Mouse (Mus musculus) hindbrain, embryonic 10.5 days (tissue): ENCODE measurements around the gene Mtfr1l. TPM values are rescaled to one million over a fixed set of nuclear protein-coding genes. Genes with fewer than 3 reads are reported as not detected.

Experiments used
- DNase-seq: peaks from one replicate; pipeline ENCODE4 v3.0.0-alpha.2; 2017; ENCODE audit warnings: low spot score
- H3K27ac ChIP-seq: fragments of 300-500 bp; sonication (generic); 2 replicates; pipeline ENCODE4 v1.5.1; 2016; ENCODE audit warnings: mild to moderate bottlenecking, moderate library complexity
- H3K27me3 ChIP-seq: fragments of 300-500 bp; sonication (generic); 2 replicates; pipeline ENCODE4 v1.6.1; 2016; ENCODE audit warnings: mild to moderate bottlenecking; ENCODE audit not compliant: poor library complexity, insufficient read depth, severe bottlenecking
- H3K36me3 ChIP-seq: fragments of 300-500 bp; sonication (generic); 2 replicates; pipeline ENCODE4 v1.6.1; 2016; ENCODE audit warnings: mild to moderate bottlenecking, moderate library complexity
- H3K4me1 ChIP-seq: fragments of 300-500 bp; sonication (generic); replicated peaks from 2 replicates; pipeline ENCODE4 v1.6.1; 2016; ENCODE audit warnings: mild to moderate bottlenecking
- H3K4me3 ChIP-seq: fragments of 300-500 bp; sonication (generic); 2 replicates; pipeline ENCODE4 v1.5.1; 2016; ENCODE audit warnings: mild to moderate bottlenecking, moderate library complexity
- H3K9me3 ChIP-seq: fragments of 300-500 bp; sonication (generic); 2 replicates; pipeline ENCODE4 v1.6.1; 2016; ENCODE audit warnings: mild to moderate bottlenecking, moderate library complexity
- WGBS: fragments of 180-500 bp; shearing (Covaris S2); methylation state at CpG from one replicate; pipeline ENCODE4 v1.1.7; 2016; 5-methylcytosine and 5-hydroxymethylcytosine counted together
- polyA plus RNA-seq: library from polyadenylated mRNA; unstranded; fragments of >200 nt; fragmentation: Nextera tagmentation; extraction: Ambion mirVana; gene quantifications from 2 replicates; pipeline ENCODE4 v1.2.1, GENCODE M21; 2016

Mtfr1l gene
- polyA plus RNA-seq, result 115 and 125 TPM in 2 replicates

DNA sequence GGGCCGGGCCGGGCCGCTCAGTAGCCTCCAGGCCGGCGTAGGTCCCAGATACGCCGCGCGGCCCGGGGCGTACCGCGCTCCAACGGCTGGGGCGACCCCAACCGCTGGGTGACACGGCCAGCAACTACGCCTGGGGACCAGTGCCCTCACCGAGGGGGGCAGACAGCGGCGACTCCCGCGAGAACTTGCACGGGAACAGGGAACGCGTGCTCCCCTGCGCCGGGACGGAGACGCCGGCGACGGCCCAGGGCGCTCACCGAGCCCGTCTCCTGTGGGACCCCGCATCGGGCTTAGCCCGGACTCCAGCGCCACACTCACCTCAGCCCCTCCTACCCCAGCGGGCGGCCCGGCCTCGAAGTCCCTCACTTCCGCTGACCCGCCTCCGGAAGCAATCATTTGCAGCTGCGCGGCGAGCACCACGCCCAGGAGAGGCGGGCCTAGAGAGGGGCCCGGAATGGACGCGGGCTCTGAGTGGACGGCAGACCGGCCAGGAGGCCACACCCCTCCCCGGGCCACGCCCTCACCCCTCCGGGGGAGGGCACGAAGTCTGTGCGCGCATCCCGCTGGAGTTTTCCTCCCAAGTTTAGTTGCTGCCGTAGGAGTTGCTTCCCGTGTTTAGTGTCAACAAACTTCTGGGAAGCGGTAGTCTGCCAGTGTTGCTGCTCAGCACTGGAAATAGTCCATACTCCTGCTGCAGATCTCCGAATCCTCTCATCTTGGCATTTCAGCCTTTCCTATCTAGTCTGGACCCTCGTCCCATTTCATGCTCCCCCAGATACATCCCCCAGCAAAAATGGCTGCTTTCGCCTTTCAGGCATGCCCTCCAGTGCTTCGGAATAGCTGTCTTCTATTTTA is at the start of gene Mtfr1l:
TSS of gene Mtfr1l (minus strand) at position 456 of the 855 bp plus-strand sequence.
- Histone ChIP-seq H3K27ac (peak within 1 kb of the TSS; percentile 90), H3K4me1 (peaks cover 29% of the 10 kb centered on the region), H3K36me3 (peaks cover 40% of the 10 kb centered on the region), H3K27me3 (no peaks in the 10 kb centered on the region), H3K4me3 (peak within 1 kb of the TSS; percentile 90), H3K9me3 (no peaks in the 10 kb centered on the region)
- under 1% methylated on average over 71 of the region's 71 CpGs for WGBS
- peak; percentile 99 for DNase-seq

DNA sequence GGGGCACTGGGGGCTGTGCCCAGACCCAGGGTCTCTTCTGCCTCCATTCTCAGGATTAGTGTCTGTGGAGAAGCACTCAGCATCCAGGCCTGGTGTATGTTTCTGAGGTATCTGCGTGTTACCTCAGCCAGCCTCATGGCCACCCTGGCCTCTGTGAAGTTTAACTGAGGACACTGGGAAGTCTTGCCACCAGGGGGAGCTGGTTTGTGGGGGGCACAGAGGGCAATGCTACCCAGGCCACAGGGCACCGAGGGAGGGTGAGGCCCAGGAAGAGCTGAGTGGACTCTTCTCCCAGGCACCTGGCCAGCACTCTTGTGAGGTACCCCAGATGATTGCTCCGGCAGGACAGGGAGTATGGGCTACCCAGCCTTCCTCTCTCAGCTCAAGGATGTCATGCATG is 48.3 kb upstream of the Mtfr1l start:
- Histone ChIP-seq H3K27me3 (0 out of 2 replicates have a peak, but pooled peaks cover 4% of the 10 kb centered on the region), H3K27ac (no peak overlapping the region), H3K4me1 (peaks cover 41% of the 10 kb centered on the region), H3K4me3 (no peak overlapping the region), H3K9me3 (no peaks in the 10 kb centered on the region), H3K36me3 (no peaks in the 10 kb centered on the region)
- 72% methylated on average over 3 of the region's 3 CpGs for WGBS
- no peak for DNase-seq

DNA sequence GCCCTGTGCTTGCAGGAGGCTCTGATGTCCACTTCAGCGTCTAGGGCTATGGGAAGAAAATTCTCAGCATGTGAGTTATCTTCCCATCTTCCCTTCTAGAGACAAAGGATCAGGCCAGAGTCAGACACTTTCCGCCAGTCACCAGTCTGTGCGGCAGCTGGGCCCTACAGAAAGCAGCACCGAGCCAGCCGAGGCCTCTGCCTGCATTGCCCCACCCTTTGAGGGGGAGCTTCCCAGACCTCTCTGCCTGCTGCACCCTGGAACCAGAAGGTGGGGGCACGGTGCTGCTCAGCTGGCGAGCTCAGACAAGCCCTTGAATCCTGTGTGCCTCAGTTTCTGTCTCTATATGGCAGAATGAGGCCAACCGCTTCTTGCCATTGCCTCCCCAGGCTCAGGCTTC is 46.2 kb upstream of the Mtfr1l start:
- Histone ChIP-seq H3K27me3 (0 out of 2 replicates have a peak, but pooled peaks cover 4% of the 10 kb centered on the region), H3K27ac (peak overlapping the region; percentile 57; the same call in 1 of the 2 replicates), H3K36me3 (no peaks in the 10 kb centered on the region), H3K4me3 (no peak overlapping the region), H3K4me1 (peaks cover 38% of the 10 kb centered on the region), H3K9me3 (no peaks in the 10 kb centered on the region)
- no peak for DNase-seq
- WGBS, result 60% methylated on average over 8 of the region's 8 CpGs

DNA sequence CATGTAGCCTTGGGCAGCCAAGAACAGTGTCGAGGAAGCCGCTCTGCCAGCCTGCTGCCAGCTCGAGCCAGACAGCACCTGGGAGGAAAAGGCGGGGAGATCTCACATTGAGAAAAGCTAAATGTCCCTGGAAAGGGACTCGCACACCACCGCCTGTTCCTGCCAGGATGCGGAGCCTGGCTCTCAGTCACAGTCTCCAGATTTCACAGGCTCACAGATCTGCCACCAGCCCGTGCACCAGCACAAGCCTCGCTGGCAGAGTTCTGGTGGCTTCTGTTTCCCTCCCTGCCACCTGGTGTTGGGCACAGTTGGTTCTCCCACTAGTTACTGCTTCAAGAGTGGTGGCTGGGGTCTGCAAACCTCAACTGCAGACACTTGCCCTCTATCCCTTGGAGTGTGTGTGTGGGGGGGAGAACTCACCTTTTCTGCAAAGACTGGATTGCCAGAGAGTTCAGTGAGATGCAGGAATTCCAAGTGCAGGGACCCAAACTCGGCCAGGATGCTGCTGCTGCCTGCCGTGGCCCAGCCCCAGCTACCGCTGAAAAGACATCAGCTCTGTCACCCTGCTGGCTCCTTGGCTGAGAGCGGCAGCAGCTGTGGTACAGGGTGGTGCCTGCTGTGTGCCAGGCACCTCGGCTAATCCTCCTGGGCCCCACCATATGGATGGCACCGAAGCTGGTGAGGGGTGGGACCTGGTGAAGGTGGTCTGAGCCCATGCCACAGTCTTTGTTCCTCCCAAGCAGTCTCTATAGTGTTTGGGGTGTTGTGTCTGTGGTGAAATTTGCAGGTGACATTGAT is 45.4 kb upstream of the Mtfr1l start:
- Histone ChIP-seq H3K27me3 (0 out of 2 replicates have a peak, but pooled peaks cover 4% of the 10 kb centered on the region), H3K9me3 (no peaks in the 10 kb centered on the region), H3K36me3 (no peaks in the 10 kb centered on the region), H3K27ac (0 out of 2 replicates have a peak overlapping the region, but pooled peaks have one; percentile 41), H3K4me1 (peaks cover 44% of the 10 kb centered on the region), H3K4me3 (no peak overlapping the region)
- DNase-seq, result no peak
- 77% methylated on average over 15 of the region's 15 CpGs for WGBS

DNA sequence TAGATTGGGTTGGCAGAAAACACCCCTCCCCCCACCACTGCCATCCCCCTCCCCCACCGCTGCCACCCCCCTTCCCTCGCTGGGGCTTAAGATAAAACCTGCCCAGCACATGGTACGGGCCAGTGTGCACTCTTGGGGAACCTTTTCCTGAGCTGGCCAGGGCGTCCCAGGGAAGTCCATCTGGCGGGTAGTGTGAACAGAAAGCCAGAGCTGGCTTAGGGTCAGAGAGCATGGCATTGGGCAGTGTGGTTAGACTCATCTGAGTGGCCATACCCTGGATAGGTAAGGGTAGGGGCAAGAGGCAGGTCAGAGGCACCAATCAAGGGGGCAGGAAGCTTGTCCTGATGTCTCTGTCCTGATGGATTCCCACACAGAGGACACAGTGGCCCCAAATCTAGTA is 44.4 kb upstream of the Mtfr1l start:
- Histone ChIP-seq H3K9me3 (no peaks in the 10 kb centered on the region), H3K27ac (peak overlapping the region; percentile 45; the same call in 1 of the 2 replicates), H3K4me3 (no peak overlapping the region), H3K4me1 (peaks cover 49% of the 10 kb centered on the region), H3K27me3 (0 out of 2 replicates have a peak, but pooled peaks cover 4% of the 10 kb centered on the region), H3K36me3 (no peaks in the 10 kb centered on the region)
- WGBS, result 32% methylated on average over 5 of the region's 5 CpGs
- DNase-seq, result no peak

DNA sequence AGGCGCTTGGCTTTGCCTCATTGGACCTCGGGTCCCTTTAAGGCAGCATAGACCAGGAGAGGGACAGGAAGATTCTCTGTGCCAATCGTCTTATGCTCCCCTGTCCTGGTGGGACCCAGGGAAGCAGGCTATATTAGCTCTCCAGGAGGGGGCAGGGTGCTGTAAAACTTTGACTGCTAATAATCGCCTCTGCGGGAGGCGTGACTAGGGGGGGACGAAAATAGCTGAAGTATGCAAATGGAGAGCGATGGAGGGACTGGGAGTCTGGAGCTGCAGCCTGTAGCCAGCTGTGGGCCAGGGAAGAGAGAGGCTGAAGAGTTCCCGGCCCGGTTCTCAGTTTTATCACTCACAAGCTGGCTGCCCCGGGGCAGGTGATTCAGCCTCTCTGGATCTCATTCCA is 44.0 kb upstream of the Mtfr1l start:
- Histone ChIP-seq H3K9me3 (no peaks in the 10 kb centered on the region), H3K4me3 (no peak overlapping the region), H3K27me3 (0 out of 2 replicates have a peak, but pooled peaks cover 4% of the 10 kb centered on the region), H3K36me3 (no peaks in the 10 kb centered on the region), H3K27ac (peak overlapping the region; percentile 45; the same call in 1 of the 2 replicates), H3K4me1 (peaks cover 49% of the 10 kb centered on the region)
- DNase-seq, result no peak
- 20% methylated on average over 11 of the region's 11 CpGs for WGBS

DNA sequence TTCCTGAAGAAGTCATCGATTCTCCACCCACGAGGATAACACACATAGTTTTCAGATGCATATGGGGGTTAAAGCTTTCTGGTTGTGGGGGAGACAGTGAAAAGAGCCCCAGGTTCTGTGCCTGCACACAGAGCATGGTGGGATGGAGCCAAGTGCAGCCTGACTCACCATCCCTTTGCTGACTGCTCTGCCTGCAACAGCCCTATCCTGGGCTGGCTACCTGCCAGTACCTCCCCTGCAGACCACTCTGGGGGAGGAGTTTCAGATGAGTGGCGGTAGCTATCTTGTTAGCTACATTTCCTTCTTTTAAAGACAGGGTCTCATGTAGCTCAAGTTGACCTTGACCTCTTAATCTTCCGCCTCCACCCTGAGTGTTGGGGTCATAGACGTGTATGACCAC is 43.2 kb upstream of the Mtfr1l start:
- 73% methylated on average over 5 of the region's 5 CpGs for WGBS
- H3K4me1 ChIP-seq, result peaks cover 49% of the 10 kb centered on the region
- H3K36me3 ChIP-seq, result no peaks in the 10 kb centered on the region
- DNase-seq, result no peak
- H3K27me3 ChIP-seq, result 0 out of 2 replicates have a peak, but pooled peaks cover 4% of the 10 kb centered on the region
- no peak overlapping the region for H3K27ac ChIP-seq
- H3K9me3 ChIP-seq, result no peaks in the 10 kb centered on the region
- H3K4me3 ChIP-seq, result no peak overlapping the region

DNA sequence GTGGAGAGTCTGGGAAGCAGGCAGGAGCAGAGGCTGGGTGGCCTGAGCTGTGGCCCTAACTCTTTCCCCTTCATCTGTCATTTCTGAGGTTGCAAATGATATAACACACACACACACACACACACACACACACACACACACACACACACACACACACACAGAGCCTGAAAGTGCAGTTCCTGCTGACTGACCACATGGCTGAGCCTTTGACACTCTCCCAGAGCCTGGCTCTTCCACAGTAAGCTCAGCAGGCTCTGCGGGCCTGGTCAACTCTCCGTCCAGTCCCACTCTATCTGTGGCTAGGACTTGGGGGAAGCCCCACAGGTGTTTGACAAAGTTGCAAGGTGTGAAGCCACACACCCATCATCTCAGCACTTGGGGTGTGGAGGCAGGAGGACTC is 42.1 kb upstream of the Mtfr1l start:
- Histone ChIP-seq H3K4me1 (peaks cover 53% of the 10 kb centered on the region), H3K9me3 (0 out of 2 replicates have a peak, but pooled peaks cover 3% of the 10 kb centered on the region), H3K27me3 (0 out of 2 replicates have a peak, but pooled peaks cover 4% of the 10 kb centered on the region), H3K36me3 (no peaks in the 10 kb centered on the region), H3K4me3 (no peak overlapping the region), H3K27ac (no peak overlapping the region)
- WGBS, result 86% methylated on average over 2 of the region's 2 CpGs
- no peak for DNase-seq

DNA sequence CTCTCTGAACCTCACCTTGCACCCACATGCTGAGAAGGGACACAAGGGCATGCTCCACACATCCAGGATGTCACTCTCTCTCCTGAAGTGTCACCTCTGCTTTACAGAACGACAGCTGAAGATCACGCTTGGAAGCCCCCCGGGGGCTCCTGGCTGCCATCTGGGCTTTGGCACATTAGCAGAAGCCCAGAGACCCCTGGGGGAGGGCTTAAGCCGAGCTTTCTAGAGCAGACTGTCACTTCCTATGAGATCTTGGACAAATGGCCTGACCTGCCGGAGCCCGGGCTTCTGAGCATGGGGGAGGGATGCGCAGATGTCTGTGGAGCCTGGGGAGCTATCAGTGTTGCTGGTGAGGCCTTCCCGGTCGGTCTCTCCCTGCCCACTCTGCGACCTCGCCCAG is 40.3 kb upstream of the Mtfr1l start:
- 50% methylated on average over 11 of the region's 11 CpGs for WGBS
- H3K27ac ChIP-seq, result peak overlapping the region; percentile 56; the same call in 1 of the 2 replicates

DNA sequence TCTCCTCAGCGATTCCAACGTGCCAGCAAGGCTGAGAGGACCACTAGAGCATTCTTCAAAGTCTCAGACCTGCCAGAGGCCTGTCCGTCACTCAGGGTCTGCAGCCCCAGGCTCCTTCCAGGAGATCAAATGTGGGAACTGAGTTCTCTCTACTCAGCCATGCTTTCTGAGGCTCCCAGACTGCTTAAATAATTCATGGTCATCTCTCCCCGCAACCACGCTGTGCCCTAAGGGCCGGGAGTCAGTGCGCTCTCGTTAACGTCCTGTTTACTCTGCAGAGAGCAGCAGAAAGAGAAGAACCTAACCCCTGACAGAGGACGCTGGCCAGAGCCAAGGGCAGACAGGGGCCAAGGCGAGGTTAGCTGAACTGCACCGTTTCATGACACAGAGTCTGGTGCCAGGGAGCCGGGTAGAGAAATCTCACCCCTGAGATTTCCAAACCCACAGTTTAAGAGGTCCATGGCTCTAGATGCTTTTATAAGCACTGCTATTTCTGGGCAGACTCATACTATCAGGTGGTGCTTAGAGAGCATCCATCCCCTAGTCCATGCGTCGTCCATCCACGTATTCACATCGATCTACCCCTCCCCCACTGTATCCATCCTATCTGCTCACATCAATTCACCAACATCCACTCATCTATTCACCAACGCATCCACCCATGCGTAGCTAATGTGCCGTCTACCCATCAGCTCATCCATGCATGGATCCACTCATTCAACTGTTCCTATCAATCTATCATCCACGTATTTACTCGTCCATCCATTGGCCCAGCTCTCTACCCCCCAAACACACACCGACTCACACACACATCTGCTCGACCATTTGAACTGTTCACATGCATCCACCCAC is 37.5 kb upstream of the Mtfr1l start:
- Histone ChIP-seq H3K4me1 (peaks cover 32% of the 10 kb centered on the region), H3K4me3 (no peak overlapping the region), H3K27ac (no peak overlapping the region), H3K36me3 (no peaks in the 10 kb centered on the region), H3K9me3 (0 out of 2 replicates have a peak, but pooled peaks cover 3% of the 10 kb centered on the region), H3K27me3 (no peaks in the 10 kb centered on the region)
- 83% methylated on average over 24 of the region's 24 CpGs for WGBS
- DNase-seq, result no peak

More for the DNA sequence above, 40.3 kb upstream of the Mtfr1l start:
- no peak overlapping the region for H3K4me3 ChIP-seq
- H3K27me3 ChIP-seq, result 0 out of 2 replicates have a peak, but pooled peaks cover 2% of the 10 kb centered on the region
- H3K4me1 ChIP-seq, result peaks cover 45% of the 10 kb centered on the region
- DNase-seq, result peak; percentile 38
- 0 out of 2 replicates have a peak, but pooled peaks cover 3% of the 10 kb centered on the region for H3K9me3 ChIP-seq
- no peaks in the 10 kb centered on the region for H3K36me3 ChIP-seq

DNA sequence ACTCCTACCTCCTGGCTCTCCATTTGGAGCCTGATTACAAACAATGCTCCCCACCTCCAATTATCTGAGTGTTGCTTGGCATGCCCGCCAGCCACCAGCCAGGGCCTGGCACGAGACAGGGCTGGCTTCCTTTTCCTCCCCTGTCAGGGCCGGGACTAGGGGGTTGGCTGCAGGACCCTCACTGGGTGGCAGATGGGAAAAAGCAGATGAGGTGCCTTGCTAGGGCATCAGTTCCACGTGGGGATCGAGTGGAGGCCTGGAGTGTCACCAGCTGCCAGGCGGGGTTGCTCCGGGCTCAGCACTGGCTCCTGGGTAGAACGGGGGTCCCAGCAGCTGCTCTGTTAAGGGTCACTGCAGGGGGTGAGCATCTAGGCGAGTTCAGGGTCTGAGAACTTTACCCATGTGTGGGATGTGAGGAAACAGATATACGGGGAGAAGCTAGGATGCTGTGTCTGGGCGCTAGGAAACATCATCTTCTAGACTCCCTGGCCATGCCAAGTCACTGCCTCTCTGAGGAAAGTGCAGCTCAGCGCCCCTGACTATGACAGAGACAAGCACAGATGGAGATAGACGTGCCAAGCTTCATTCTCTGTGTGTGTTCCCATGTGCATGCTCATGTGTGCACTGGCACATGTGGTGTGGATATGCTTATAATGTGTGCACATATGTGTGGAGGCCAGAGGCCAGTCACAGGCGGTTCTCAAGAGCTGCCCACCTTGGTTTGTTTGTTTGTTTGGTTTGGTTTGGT is 35.7 kb upstream of the Mtfr1l start:
- DNase-seq, result no peak
- Histone ChIP-seq H3K4me1 (peaks cover 35% of the 10 kb centered on the region), H3K4me3 (no peak overlapping the region), H3K36me3 (peaks cover 3% of the 10 kb centered on the region; the same call in 1 of the 2 replicates), H3K9me3 (0 out of 2 replicates have a peak, but pooled peaks cover 3% of the 10 kb centered on the region), H3K27ac (peak overlapping the region; percentile 26; the same call in 1 of the 2 replicates), H3K27me3 (no peaks in the 10 kb centered on the region)
- WGBS, result 70% methylated on average over 14 of the region's 14 CpGs
